Mouse (Mus musculus) kidney, embryonic 16.5 days (tissue): Measurements from ENCODE around the gene Mier1. TPM values are rescaled to one million over a fixed set of nuclear protein-coding genes. Genes with fewer than 3 reads are reported as not detected.

Experiments used
- ATAC-seq: fragments of 200-750 bp; cut with Nextera tagmentation; 2 replicates; pipeline ENCODE4 v1.8.0; 2017; ENCODE audit warnings: moderate TSS enrichment; ENCODE audit not compliant: low FRiP score, low TSS enrichment
- H3K27ac ChIP-seq: fragments of 300-500 bp; sonication (generic); 2 replicates; pipeline ENCODE4 v1.5.1; 2014; ENCODE audit warnings: low read length
- H3K27me3 ChIP-seq: fragments of 300-500 bp; sonication (generic); 2 replicates; pipeline ENCODE4 v1.6.1; 2014; ENCODE audit warnings: low read length, control low read depth, mixed read lengths; ENCODE audit not compliant: insufficient read depth
- H3K36me3 ChIP-seq: fragments of 300-500 bp; sonication (generic); 2 replicates; pipeline ENCODE4 v1.6.1; 2014; ENCODE audit warnings: low read length, control low read depth, mixed read lengths; ENCODE audit not compliant: insufficient read depth
- H3K4me1 ChIP-seq: fragments of 300-500 bp; sonication (generic); 2 replicates; pipeline ENCODE4 v1.6.1; 2014; ENCODE audit warnings: low read length, control low read depth, mixed read lengths; ENCODE audit not compliant: insufficient read depth
- H3K4me2 ChIP-seq: fragments of 300-500 bp; sonication (generic); replicated peaks from 2 replicates; pipeline ENCODE4 v1.6.1; 2014; ENCODE audit warnings: low read depth, low read length
- H3K4me3 ChIP-seq: fragments of 300-500 bp; sonication (generic); 2 replicates; pipeline ENCODE4 v1.5.1; 2014; ENCODE audit warnings: mild to moderate bottlenecking, low read length
- H3K9ac ChIP-seq: fragments of 300-500 bp; sonication (generic); replicated peaks from 2 replicates; pipeline ENCODE4 v1.6.1; 2014; ENCODE audit warnings: low read length
- H3K9me3 ChIP-seq: fragments of 300-500 bp; sonication (generic); 2 replicates; pipeline ENCODE4 v1.6.1; 2016; ENCODE audit warnings: low read length, control low read depth
- WGBS: fragments of 180-500 bp; shearing (Covaris S2); extraction: QIAGEN DNeasy Blood & Tissue Kit; methylation state at CpG from one replicate; pipeline ENCODE4 v1.1.7; 2014; 5-methylcytosine and 5-hydroxymethylcytosine counted together
- polyA plus RNA-seq: library from polyadenylated mRNA; unstranded; fragments of >200 nt; fragmentation: Nextera tagmentation; extraction: Ambion mirVana; gene quantifications from 2 replicates; pipeline ENCODE4 v1.2.1, GENCODE M21; 2015

Gene Mier1
- polyA plus RNA-seq, 1 experiment from 2014 or later, result 37.1 TPM

GRCm38 (mm10) chr4:103214498-103214924 is 100.3 kb downstream of the Mier1 start:
- Histone ChIP-seq H3K9ac (peak overlapping the region; percentile 99), H3K4me2 (peak overlapping the region; percentile 79), H3K9me3 (no peaks in the 10 kb centered on the region), H3K36me3 (peaks cover 5% of the 10 kb centered on the region; the same call in 1 of the 2 replicates), H3K27me3 (no peaks in the 10 kb centered on the region), H3K4me3 (peak overlapping the region; percentile 75), H3K4me1 (peaks cover 13% of the 10 kb centered on the region), H3K27ac (peak overlapping the region; percentile 99)
- ATAC-seq, result peak; percentile 83
- WGBS, result under 1% methylated on average over 38 of the region's 48 CpGs

Other genes starting within 250 kb of the Mier1 start
- 0.51 and 0.61 TPM in 2 replicates for gene Tctex1d1, start 135.8 kb upstream of the Mier1 start, polyA plus RNA-seq
- gene Insl5, start 87.5 kb upstream of the Mier1 start, polyA plus RNA-seq, result not detected in 2 replicates
- 4.0 and 4.3 TPM in 2 replicates for gene Wdr78, start 165 bp downstream of the Mier1 start, polyA plus RNA-seq
- 7.3 and 8.2 TPM in 2 replicates for gene Slc35d1, start 100.8 kb downstream of the Mier1 start, polyA plus RNA-seq
- not detected in 2 replicates for gene 4921539E11Rik, start 176.5 kb downstream of the Mier1 start, polyA plus RNA-seq
- gene Oma1, start 199.4 kb downstream of the Mier1 start, polyA plus RNA-seq, result 25.0 and 27.1 TPM in 2 replicates